Mouse (Mus musculus) cerebellum, postnatal 10 days (tissue): ENCODE measurements around the gene Sez6.

Source experiments
- DNase-seq, 2 experiments: peaks; one replicate each; pipeline ENCODE4 v3.0.0; 2021; ENCODE audit warnings: mixed read lengths in 2 of 2

Gene Sez6

DNA sequence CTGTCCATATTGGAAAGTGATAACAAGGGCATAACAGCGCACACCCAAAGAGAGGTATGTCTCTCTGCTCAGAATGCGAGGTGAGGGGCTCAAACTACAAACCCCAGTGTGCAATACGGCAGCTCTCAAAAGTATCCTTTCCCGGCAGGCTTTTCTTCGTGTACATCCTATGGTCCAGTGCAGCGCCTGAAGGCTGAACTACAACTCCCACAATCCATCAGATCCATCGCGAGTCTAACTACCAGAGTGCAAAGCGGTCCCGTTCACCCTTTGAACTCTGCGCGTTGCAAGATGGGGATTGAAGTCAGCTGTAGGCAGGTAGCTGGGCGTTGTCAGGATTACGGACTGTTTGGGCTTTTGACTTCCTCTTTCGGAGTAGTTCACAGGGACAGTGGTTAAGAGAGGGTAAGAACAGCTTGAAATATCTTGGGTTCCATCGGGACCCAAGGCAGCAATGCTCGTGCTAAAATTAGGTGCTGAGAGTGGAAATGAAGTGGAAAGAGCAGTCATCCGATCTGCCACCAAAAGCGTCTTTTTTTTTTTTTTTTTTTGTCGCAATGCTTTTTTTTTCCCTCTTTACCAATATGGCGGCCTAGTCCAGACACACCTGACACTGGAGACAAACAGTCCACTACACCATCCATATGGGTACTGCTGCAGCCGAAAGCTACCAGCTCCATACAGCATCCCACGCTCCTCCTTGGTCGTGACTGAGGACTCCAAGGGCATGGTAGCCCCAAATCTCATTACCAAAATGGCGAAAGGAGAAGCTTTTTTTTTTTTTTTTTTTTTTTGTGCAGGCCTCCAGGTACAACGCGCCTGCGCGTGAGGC, 51.2 kb downstream of the Sez6 start:
- peak; percentile 94 to 95 for DNase-seq

DNA sequence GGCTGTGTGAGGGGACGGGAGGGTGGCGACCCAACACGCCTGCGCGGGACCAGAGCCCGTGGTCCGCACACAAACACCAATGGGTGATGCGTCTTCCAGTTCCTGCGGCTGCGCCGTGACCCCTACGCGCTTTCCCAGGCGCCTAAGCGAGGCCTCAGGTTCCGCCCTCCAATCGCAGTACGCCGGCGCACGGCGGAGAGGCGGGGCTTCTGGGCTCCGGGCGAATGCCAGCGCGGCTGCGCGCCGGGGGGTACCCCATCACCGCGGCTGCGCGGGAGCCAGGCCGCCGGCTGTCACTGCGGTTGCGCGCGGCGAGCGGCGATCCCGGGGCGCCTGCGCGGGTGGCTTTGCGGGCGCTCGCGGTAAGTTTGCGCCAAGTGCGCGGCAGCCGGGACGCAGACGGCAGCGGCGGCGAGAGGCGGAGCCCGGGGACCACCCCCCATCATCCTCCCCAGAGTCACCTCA, 51.9 kb downstream of the Sez6 start, which contains the start of gene Phf12:
TSS of gene Phf12 (plus strand) at position 314 of the 465 bp plus-strand sequence.
- peak; percentile 99 to 100 for DNase-seq

DNA sequence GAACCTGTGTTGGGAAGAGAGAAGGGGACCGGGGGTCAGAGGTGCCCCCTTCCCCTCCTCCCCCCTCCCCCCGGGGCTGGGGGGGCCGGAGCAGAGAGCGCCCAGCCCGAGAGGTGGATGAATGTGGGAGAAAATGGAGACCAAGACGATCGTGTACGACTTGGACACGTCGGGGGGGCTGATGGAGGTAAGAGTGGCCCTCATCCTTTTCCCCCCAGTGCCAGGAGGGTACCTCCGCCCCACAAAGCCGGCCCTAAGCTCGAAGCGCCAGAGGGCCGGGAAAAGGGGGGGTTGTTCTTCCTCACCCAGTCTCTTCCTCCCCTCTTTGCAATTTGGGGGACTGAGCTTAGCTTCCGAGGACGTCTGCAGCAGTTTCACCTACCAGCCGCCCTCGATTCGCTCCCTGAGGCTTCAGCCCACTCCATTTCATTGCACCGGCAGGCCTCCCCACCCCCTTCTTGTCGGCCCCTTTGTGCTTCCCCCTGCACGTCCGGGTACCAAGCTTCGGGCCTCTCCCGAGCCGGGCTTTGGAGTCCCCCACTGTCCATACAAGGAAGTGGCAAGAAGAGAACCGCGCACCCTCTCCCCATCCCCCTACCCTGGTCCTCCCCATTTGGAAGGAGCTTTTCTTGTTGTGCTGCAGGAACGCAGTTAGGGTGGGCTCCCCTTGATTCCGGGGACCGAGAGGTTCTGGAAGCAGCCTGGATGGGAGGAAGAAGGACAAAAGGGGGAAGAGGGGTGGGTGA, 52.8 kb downstream of the Sez6 start:
- DNase-seq, result peak; percentile 73 to 78

DNA sequence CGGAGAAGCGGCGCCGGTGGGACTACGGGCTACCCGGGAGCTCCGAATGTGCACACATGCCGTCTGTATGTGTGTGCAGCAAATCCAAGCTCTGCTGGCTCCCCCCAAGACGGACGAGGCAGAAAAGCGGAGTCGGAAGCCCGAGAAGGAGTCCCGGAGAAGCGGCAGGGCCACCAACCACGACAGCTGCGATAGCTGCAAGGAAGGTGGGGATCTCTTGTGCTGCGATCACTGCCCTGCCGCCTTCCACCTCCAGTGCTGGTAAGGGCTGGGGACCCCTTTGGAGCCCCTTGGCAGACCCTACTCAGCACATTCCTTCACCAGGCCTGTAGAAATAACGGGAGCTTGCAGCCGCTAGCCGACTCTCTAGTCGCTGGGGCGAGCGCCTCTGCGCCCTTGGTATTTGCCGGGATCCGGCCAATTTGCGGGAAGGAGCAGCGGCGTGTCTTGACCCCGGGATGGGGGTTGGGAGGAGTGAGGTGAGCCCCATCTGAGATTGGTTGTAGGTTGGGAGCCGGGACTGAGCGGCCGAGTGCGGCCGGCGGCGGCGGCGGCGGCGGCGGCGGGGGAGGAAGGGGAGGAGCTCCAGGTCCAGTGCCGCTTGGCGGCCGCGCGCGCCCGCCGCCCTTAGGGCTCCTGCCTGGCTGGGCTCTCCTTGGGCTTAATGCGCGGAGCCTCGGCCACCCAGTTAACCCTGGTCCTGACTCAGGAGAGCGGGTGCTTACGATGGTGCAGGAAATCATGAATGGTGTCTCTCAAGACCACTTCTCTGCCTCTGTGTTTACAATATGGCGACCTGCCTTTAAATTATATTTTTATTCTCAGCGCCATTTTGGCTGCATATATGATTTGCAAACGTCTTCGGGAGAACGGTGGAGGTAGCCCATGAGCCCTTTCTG, 53.6 kb downstream of the Sez6 start:
- peak; percentile 83 to 85 for DNase-seq

DNA sequence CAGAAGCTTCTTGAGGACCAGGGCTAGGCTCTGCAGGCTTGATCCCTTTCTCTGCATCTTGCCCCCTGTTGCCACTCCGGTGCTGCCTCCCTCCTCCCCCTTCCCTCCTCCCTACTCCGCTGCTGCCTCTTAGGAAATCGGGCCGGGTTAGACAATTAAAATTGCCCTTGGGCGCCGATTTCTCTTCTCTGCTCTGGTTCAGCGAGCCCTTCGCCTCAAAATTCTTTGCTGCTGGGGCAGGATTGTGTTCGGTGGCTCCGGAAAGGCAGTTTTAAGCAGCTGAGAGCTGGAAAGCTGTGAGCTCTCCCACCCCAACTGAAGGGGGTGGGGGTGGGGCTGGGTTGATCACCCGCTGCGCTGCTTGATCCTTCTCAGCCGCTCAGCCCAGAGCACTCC, 54.2 kb downstream of the Sez6 start:
- peak; percentile 71 to 76 for DNase-seq

DNA sequence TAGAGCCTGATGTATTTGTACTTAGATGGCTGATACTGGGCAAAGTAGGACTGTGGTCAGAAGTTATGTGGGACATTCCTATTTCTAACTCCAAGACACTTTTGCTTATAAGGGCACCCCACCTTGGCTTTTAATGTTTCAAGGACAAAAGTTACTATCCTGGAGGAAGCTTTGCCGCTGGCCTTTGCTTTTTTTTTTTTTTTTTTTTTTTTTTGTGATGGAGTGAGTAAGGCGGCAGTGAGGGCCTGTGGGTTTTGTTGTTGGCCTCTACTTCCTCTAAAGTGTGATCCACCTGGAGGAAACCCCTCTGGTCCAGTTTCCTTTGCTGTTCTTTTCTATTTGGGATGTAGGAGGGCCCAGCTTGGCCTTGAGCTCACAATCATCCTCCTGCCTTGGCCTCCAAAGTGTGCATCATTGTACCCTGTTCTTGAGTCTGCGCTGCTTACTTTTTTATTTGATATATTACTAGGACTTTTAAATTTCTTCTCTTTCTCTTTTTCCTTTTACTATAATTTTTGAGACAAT, 55.0 kb downstream of the Sez6 start:
- DNase-seq, result no peak

DNA sequence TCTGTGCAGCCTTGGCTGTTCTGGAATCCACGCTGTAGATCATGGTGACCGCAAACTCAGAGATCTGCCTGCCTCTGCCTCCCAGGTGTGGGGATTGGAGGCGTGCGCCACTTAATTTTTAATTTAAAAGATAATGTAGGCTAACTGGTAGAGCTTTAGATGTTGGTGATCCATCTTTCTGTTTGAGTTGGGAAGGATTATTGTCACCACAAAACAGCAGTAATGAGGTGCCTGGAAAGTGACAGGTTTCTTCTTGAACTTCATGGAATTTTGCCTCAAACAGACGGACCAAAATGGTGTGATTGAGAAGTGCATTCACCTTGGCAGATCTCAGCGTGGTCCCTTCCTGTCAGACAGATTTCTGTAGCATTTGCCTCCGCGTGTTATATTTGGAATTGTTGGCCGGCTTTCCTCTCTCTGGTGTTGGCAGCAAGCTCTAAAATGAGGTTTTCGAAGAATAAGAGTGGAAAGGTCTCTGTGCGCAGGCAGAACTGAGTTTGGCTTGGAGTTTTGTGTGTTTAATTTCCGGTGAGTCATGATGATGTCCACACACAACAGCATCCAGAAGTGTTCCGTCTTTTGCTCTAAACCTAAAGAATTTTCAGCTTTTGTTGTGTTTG, 58.6 kb downstream of the Sez6 start:
- peak; percentile 75 to 78 for DNase-seq

DNA sequence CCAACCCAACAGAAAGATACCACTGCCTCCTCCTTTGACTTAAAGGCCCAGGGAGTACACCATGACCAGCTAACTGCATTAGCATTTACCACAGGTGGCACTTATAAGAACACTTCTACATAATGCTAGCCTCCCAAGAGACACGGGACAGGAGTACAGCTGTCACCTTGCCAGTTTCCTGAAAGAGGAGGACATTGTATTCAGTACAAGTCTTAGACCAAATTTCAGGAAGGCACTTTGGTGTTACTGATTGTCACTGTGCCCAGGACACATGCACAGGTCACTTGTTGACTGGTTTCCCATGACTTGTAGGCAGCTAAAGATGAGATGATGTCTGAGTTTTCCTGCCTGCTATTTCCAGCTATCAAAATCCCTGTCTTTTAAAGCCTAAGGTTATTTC, 65.0 kb downstream of the Sez6 start:
- DNase-seq, result no peak

DNA sequence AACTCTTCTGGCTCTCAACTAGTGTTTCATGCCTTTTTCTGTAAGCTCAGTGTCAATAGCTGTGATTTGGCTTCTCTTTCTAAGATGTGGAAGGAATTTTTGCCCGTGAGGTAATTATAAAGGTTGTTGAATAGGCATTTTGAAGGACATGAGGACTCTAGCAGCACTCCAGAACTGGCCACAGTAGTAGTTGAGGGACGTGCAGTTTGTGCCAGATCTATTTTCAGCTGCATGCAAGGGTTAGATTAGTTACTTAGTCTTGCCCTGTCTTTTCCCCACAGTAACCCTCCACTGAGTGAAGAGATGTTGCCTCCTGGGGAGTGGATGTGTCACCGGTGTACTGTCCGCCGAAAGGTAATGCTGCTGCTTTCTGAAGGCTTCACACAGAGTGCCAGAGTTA, 75.8 kb downstream of the Sez6 start:
- DNase-seq, result no peak

DNA sequence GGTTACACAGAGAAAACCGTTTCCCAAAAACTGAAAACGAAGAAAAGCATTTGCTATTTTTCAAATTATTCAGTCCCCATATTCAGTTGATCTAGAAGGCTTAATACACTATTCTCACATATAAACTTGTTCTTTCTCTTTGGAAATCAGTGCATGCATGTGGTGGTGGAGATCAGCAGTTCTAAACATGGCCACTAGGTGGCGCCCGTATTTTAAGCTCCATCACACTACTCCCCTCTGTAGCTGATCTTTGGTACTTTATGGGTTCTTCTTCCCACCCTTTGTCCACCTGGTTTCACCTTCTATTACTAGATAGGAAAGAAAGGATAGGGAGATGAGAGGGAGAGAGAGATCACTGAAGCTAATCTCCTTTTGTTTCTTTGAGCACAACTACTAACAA, 89.1 kb downstream of the Sez6 start:
- peak; percentile 82 to 87 for DNase-seq

DNA sequence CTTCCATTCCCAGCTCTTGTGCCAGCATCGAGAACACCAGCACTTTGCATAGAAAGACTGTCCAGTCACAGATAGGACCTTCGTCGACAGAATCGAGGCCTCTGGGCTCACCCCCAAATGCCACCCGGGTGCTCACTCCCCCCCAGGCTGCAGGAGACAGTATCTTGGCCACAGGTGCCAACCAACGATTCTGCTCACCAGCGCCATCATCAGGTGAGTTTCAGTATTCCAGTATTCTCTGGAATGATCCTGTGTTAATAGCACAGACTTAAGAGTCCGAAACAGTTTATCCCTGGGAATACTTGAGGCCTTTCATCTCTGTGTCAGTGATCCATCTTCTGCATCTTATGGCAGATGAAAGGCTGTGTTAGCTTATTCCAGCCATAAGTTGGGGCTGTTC, 93.0 kb downstream of the Sez6 start:
- peak; percentile 48 to 76 for DNase-seq
